ENCODE assay signal across 18 mouse cellular contexts in genomic region chr6:6212360-6213310, GRCm38 (mm10). TPM values are rescaled to one million over a fixed set of nuclear protein-coding genes. Genes with fewer than 3 reads are reported as not detected.
DNase-seq lines count a peak whose midpoint lies in the region; ATAC-seq and TF ChIP-seq lines count a peak whose summit lies in the region.
"Had no signal": no experiment of that assay in that cellular context is flagged by ENCODE, and none has a peak within 500 bp of the region (broad histone marks: within the 10 kb centered on the region; RNA-seq: fewer than 3 reads in every experiment).

No protein-coding gene starts in this region.

- no peaks in the 10 kb centered on the region for H3K36me3 ChIP-seq in liver, embryonic 11.5 days (ENCODE audit: control insufficient read depth, insufficient read depth, low read length)
- H3K36me3 ChIP-seq in liver, embryonic 12.5 days = peaks cover 11% of the 10 kb centered on the region
- no peaks in the 10 kb centered on the region for H3K36me3 ChIP-seq in midbrain, embryonic 13.5 days
- H3K36me3 ChIP-seq: forebrain, embryonic 12.5 days had no signal

- no peak for TF ChIP-seq CTCF in embryonic fibroblast, embryonic 13.5 days (IDR thresholded peaks at IDR 0.05; ENCODE audit: borderline replicate concordance, insufficient read depth, low read length)
- no peak for TF ChIP-seq CTCF in olfactory bulb, adult 2 months (IDR thresholded peaks at IDR 0.05; ENCODE audit: insufficient read depth, low read depth, low read length)

- DNase-seq in adrenal gland, postnatal 36 days = peak; percentile 11 to 16
- no peak for DNase-seq in adrenal gland, adult 18-20 months (ENCODE audit: low spot score in 2 of 2)
- DNase-seq in liver, embryonic 11.5 days (ENCODE audit: low spot score) = peak; percentile 19
- no peak for DNase-seq in kidney, postnatal 25 days
- DNase-seq: B cell, adult 2 months; cerebellum, postnatal 10 days; kidney, adult 8-10 months; kidney, postnatal 36 days; layer of hippocampus, adult 9-11 months; lung, embryonic 14.5 days; lung, postnatal 4 days had no signal

- no peak overlapping the region for H3K9ac ChIP-seq in liver, embryonic 11.5 days (ENCODE audit: low read depth, low read length)
- H3K9ac ChIP-seq in liver, embryonic 12.5 days = no peak overlapping the region
- H3K9ac ChIP-seq in midbrain, embryonic 13.5 days (replicated peaks) = no peak overlapping the region
- H3K9ac ChIP-seq: forebrain, embryonic 12.5 days; lung, embryonic 14.5 days had no signal

- peaks cover 32% of the 10 kb centered on the region for H3K4me1 ChIP-seq in liver, embryonic 11.5 days (replicated peaks; ENCODE audit: control insufficient read depth, insufficient read depth, low read length)
- peaks cover 73% of the 10 kb centered on the region for H3K4me1 ChIP-seq in liver, embryonic 12.5 days
- peaks cover 7% of the 10 kb centered on the region; the same call in 1 of the 2 replicates for H3K4me1 ChIP-seq in embryonic fibroblast, embryonic 13.5 days (ENCODE audit: control insufficient read depth, insufficient read depth, low read length)
- peaks cover 15% of the 10 kb centered on the region for H3K4me1 ChIP-seq in olfactory bulb, adult 2 months (ENCODE audit: control insufficient read depth, insufficient read depth, low read length)
- H3K4me1 ChIP-seq in midbrain, embryonic 13.5 days (replicated peaks) = peaks cover 15% of the 10 kb centered on the region

- no peak overlapping the region for H3K27ac ChIP-seq in liver, embryonic 11.5 days (ENCODE audit: low read depth, low read length)
- no peak overlapping the region for H3K27ac ChIP-seq in liver, embryonic 12.5 days
- H3K27ac ChIP-seq in embryonic fibroblast, embryonic 13.5 days (ENCODE audit: insufficient read depth, low read length) = peak overlapping the region; percentile 19; the same call in 1 of the 2 replicates
- peak overlapping the region; percentile 75; the same call in 1 of the 2 replicates for H3K27ac ChIP-seq in olfactory bulb, adult 2 months (ENCODE audit: insufficient read depth, low read depth, low read length)
- no peak overlapping the region for H3K27ac ChIP-seq in midbrain, embryonic 13.5 days
- H3K27ac ChIP-seq: forebrain, embryonic 12.5 days had no signal

- TF ChIP-seq POLR2A in embryonic fibroblast, embryonic 13.5 days (IDR thresholded peaks at IDR 0.05; ENCODE audit: low read depth, low read length) = no peak
- TF ChIP-seq POLR2A in olfactory bulb, adult 2 months (IDR thresholded peaks at IDR 0.05; ENCODE audit: insufficient read depth, low read depth, low read length) = no peak

- no peak overlapping the region for H3K4me2 ChIP-seq in liver, embryonic 11.5 days
- H3K4me2 ChIP-seq in liver, embryonic 12.5 days = no peak overlapping the region
- H3K4me2 ChIP-seq in midbrain, embryonic 13.5 days (replicated peaks) = no peak overlapping the region
- H3K4me2 ChIP-seq: forebrain, embryonic 12.5 days; lung, embryonic 14.5 days had no signal

- no peaks in the 10 kb centered on the region for H3K27me3 ChIP-seq in liver, embryonic 11.5 days (replicated peaks; ENCODE audit: control insufficient read depth, insufficient read depth, low read length)
- H3K27me3 ChIP-seq in liver, embryonic 12.5 days (replicated peaks) = no peaks in the 10 kb centered on the region
- no peaks in the 10 kb centered on the region for H3K27me3 ChIP-seq in midbrain, embryonic 13.5 days
- H3K27me3 ChIP-seq: forebrain, embryonic 12.5 days had no signal

- no peaks in the 10 kb centered on the region for H3K9me3 ChIP-seq in liver, embryonic 11.5 days (ENCODE audit: control insufficient read depth, low read length)
- H3K9me3 ChIP-seq in liver, embryonic 12.5 days (replicated peaks) = no peaks in the 10 kb centered on the region
- no peaks in the 10 kb centered on the region for H3K9me3 ChIP-seq in midbrain, embryonic 13.5 days
- H3K9me3 ChIP-seq: forebrain, embryonic 12.5 days; G1E had no signal

- WGBS in liver, embryonic 11.5 days = 82% methylated on average over 8 of the region's 8 CpGs
- WGBS in liver, embryonic 12.5 days (ENCODE audit: insufficient replicate concordance) = 73% methylated on average over 8 of the region's 8 CpGs
- 54% methylated on average over 8 of the region's 8 CpGs for WGBS in olfactory bulb, adult 2 months
- 91% methylated on average over 8 of the region's 8 CpGs for WGBS in midbrain, embryonic 13.5 days

- no peak for ATAC-seq in liver, embryonic 11.5 days (replicated peaks; ENCODE audit: low FRiP score)
- no peak for ATAC-seq in liver, embryonic 12.5 days
- no peak for ATAC-seq in midbrain, embryonic 13.5 days
- ATAC-seq: midbrain, embryonic 16.5 days had no signal

- no peak overlapping the region for H3K4me3 ChIP-seq in liver, embryonic 11.5 days (ENCODE audit: low read depth, low read length)
- H3K4me3 ChIP-seq in liver, embryonic 12.5 days = no peak overlapping the region
- H3K4me3 ChIP-seq in embryonic fibroblast, embryonic 13.5 days (ENCODE audit: insufficient read depth, low read length) = no peak overlapping the region
- H3K4me3 ChIP-seq in olfactory bulb, adult 2 months (ENCODE audit: insufficient read depth, low read depth, low read length) = no peak overlapping the region
- H3K4me3 ChIP-seq in midbrain, embryonic 13.5 days (replicated peaks) = no peak overlapping the region
- H3K4me3 ChIP-seq: forebrain, embryonic 12.5 days had no signal

RNA-seq across cellular contexts. Expression of gene Slc25a13, which starts 4.3 kb away (rescaled TPM):
- 10 to 100 TPM; 11.1 to 17.3 TPM for total RNA-seq in adrenal gland, postnatal 36 days (2021)
- total RNA-seq in adrenal gland, adult 18-20 months (2021) = 1 to 10 TPM; 4.6 to 7.8 TPM
- polyA plus RNA-seq in liver, embryonic 11.5 days (2014; fragmentation: Nextera tagmentation; extraction: Ambion mirVana) = 55.4 and 61.3 TPM in 2 replicates
- 41.9 and 43.6 TPM in 2 replicates for polyA plus RNA-seq in liver, embryonic 12.5 days (2016; fragmentation: Nextera tagmentation; extraction: Ambion mirVana)
- 9.3 and 11.3 TPM in 2 replicates for polyA plus RNA-seq in embryonic fibroblast, embryonic 13.5 days (2011; ENCODE audit: insufficient read length, low read depth, missing spikeins)
- polyA plus RNA-seq in olfactory bulb, adult 2 months (2012; ENCODE audit: insufficient read depth, insufficient read length, low replicate concordance, missing spikeins) = not detected in 2 replicates
- 8.7 and 9.4 TPM in 2 replicates for polyA plus RNA-seq in midbrain, embryonic 13.5 days (2015; fragmentation: Nextera tagmentation; extraction: Ambion mirVana)

Comparison
In these comparisons a context has a peak if more than half of its experiments do, and no peak if none do; other contexts are left out.
1. DNase-seq: peak in adrenal gland, postnatal 36 days (2 of 2) and liver, embryonic 11.5 days (single experiment); none in adrenal gland, adult 18-20 months (0 of 2) and kidney, postnatal 25 days (0 of 2).
2. H3K27ac ChIP-seq: peak in embryonic fibroblast, embryonic 13.5 days (single experiment) and olfactory bulb, adult 2 months (single experiment); none in liver, embryonic 11.5 days (single experiment), liver, embryonic 12.5 days (single experiment) and midbrain, embryonic 13.5 days (single experiment).